Mouse (Mus musculus): ENCODE results near the gene Rufy2.
"Not testable (repeated sequence)": the region's sequence is repeated elsewhere in the genome, so short reads cannot be mapped to it uniquely, and the experiment has no call there.

The Rufy2 gene

DNA sequence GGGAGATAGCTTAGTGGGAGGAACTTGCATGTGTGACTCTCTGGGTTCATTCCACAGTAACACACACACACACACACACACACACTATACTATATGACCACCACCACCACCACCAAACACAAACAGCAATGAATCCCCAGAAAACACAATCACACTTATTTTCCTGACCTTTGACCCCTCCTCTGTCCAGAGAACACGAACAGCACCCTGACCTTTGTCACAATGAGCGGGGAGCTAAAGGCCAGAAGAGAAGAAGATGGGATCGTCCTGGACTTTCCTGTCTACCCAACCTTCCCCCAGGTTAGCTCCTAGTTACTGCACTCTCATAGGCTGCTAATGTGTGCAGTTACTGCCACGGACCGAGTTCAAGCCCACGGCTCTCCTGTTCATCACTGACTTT, 72.0 kb downstream of the Rufy2 start:
- DNase-seq (ENCODE audit: low spot score in 2 of 2), result no peak

DNA sequence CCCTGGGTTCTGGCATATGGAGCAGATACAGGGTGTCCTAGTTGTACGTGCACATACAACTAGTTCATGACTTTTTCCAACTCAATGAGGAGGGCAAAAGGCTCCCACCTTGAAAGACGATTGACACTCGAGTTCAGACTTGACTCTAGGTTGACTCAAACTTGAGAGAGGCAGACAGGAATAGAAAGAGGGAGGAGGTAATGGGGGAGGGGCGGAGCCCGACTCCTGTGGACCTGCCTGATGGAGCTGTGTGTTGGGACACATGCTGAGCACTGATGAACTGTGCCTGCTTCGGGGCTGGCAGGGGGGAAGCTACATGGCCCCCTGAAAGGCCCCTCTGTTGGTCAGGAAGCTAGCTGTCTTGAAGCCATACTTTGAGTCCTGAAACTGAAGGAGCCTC, 73.0 kb downstream of the Rufy2 start:
- no peak for DNase-seq (ENCODE audit: low spot score in 2 of 2)

DNA sequence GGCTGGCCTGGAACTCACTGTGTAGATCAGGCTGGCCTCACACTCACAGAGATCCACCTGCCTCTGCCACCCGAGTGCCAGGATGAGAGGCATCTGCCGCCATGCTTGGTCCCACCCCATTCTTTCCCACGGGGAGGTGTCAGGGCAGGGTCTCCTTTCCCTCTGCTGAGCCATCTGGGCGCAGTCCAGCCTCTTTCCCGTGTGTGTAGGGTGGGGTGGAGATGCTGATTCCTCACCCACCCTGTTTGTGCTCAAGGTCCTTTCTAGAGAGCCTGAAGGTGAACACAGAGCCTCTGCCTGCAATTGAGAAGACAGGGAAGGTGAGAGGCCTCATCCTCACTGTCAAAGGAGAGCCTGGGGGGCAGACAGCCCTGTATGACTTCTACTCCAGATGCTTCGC, 74.0 kb downstream of the Rufy2 start:
- DNase-seq (ENCODE audit: low spot score in 2 of 2), result not testable (repeated sequence)

DNA sequence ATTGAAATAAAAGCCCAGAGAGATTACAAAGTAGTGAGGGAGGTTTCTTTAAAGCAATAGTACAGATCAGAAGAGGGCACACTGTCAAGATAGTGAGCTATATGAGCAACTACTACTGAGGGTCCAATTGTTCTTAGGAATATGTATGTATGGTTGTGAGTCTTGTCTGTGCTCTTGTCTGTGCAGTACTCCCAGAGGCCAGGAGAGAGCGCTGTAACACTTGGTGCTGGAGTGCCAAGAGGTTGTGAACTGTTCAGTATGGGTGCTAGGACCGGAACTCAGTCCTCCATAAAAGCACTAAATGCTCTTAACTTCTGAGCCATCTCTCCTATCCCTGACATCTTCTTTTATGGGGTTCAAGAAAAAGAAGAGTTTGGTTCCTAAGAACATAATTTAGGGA, 74.6 kb downstream of the Rufy2 start:
- no peak for DNase-seq (ENCODE audit: low spot score in 2 of 2)

DNA sequence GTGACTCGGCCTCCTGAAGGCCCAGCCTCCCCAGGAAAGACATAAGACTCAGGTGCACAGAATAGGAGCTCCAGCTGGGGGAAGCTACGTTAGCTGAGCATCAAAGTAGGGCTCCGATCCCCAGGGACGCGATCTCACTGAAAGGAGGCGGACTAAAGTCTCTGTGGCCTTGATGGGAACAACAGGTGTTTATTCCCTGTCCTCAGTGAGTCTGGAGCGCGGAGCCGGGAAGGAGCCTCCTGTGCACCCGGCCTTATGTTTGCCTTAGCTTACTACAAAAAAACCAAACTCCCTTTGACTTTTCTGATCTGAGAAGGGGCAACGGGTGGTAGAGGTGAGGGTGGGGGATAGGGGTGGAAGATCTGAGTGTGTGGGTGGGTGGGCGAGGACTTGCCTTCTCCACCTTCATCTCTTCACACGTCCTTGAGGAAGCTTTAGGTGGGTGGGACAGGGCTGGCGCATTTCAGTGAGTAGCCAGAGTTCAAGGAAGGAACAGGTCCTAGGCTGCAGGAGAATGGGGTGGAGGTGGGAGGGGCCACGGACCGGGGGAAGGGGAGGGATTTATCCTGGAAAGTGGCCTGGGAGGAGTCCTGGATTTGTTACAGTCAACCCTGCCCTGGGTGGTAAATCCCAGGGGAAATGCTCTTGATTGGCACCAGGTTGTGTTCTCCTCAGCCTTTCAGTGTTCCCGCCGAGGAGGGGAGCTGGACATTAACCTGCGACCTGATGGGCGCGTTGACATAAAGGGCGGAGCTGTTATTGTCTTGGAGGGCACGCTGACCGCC, 77.1 kb downstream of the Rufy2 start:
- DNase-seq (ENCODE audit: low spot score in 2 of 2), result no peak

DNA sequence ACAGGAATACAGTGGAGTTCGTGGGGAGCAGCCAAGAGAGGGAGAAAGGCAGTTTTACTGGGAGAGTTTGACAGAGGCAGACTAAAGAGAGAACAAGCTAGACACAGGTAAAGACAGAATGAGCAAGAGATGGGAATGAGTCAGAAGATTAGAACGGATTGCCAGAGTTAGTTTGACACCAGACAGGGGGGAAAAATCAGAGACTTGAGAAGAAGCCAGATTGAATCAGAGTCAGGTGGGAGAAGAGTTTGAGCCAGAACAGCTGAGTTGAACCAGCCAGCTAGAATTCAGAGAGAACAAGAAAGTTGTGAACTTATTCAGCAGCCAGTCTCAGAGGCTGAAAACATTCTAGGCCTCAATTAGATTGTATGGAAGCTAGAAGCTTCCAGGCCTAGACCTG, 79.8 kb downstream of the Rufy2 start, which contains the start of gene Pbld1:
Gene Pbld1 (plus strand): TSS at position 301 of the 400 bp plus-strand sequence.
- DNase-seq (ENCODE audit: low spot score in 2 of 2), result no peak

DNA sequence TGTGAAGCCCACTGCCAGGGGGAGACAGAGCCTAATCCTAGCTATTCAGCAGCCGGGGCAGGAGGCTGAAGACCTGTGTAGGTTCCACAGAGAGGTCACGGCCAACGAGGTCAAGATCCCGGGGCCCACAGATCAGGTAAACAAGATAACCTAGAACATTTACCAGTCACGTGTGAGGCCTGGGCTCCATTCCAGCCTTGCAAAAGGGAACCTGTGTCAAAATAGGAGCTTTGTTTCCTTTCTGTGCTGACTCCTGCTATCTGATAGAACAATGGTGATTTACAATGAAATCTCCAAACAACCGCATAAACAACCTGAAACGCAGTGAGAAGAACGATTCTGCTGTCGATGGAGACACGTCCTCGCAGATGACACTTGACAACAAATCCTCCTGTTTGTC, 80.4 kb downstream of the Rufy2 start:
- no peak for DNase-seq (ENCODE audit: low spot score in 2 of 2)

DNA sequence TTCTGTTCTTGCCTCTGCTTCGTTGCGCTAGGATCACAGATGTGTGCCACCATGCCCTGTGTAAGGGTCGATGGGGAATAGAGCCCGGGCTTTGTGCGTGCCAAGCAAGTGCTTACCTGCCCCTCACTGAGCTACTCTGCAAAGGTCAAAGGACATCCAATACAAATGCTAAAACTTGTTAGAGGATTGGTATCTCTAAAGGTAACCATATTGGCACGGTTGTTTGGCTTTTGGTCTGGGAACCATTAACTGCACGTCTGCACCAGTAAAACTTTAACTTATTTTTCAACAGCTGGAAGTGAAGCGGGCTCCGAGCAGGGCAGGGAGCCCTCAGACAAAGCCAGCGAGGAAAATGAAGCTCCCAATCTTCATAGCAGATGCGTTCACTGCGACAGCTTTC, 81.2 kb downstream of the Rufy2 start:
- DNase-seq (ENCODE audit: low spot score in 2 of 2), result no peak

DNA sequence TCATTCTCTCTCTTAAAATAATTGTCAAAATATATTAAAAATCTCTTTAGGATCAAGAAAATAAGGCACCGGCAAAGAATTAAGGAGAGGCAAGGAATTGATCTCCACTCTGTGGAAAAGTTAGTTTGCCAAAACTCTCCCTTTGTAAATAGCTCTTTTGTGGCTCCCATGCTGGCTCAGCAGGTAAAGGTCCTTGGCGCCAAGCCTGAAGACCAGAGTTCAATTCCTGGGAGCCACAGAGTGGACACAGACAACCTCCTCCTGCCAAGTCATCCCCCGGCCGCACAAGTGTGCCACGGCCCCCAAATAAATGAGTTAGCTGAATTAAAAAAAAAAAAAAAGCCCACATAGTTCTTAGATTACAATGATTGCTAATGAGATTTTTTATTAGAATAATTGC, 82.7 kb downstream of the Rufy2 start:
- DNase-seq (ENCODE audit: low spot score in 2 of 2), result no peak

DNA sequence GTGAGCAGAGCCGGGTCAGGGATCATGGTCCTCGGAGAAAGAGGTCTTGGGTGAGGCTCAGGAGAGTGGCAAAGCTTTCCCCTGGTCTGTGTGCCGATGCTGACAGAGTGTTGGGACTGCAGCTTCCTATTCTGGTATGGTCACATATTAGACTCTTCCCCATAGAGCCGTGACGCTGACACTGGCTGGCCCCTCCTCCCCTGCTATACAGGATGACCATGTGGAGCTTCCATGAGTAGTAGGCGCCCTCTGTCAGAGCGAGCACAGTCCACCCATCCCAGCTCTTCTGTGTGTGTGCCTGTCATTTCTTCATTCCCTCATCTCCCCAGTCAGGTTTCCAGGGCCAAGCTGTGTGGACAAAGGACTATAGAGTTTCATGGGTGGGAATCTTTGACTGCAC, 83.3 kb downstream of the Rufy2 start:
- no peak for DNase-seq (ENCODE audit: low spot score in 2 of 2)

DNA sequence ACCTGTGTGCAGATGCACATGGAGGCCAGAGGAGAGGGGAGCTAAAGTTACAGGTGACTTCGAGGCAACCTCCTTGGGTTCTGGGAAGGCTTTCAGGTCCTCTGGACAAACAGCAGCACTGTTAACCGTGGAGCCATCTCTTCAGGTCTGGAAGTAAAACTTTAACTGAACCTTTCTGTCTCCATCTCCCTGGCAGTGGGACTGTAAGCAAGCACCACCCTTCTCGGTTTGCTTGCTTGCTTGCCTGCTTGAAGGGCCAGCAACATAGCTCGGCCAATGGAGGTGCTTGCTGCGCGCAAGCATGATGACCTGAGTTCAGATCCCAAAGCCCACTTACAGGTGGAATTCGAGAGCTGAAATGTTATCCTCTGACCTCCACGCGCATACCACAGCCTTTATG, 84.5 kb downstream of the Rufy2 start:
- DNase-seq (ENCODE audit: low spot score in 2 of 2), result no peak

DNA sequence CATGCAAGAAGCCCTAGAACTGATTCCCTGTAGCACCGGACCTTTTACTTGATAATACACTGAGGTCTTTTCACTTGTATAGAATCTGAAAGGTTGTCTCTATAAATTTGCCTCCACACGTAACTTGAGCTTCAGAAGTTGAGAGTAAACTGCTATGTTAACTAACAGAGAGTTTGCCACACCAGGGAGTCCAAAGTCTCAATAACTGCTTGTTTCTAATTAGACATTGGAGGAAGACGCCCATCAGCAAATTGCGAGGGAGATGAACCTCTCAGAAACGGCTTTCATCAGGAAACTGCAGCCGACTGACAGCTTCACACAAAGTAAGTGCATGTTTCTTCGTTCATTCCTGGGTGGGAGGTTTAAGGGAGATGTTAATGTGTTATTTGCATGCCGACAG, 85.5 kb downstream of the Rufy2 start:
- DNase-seq (ENCODE audit: low spot score in 2 of 2), result no peak

DNA sequence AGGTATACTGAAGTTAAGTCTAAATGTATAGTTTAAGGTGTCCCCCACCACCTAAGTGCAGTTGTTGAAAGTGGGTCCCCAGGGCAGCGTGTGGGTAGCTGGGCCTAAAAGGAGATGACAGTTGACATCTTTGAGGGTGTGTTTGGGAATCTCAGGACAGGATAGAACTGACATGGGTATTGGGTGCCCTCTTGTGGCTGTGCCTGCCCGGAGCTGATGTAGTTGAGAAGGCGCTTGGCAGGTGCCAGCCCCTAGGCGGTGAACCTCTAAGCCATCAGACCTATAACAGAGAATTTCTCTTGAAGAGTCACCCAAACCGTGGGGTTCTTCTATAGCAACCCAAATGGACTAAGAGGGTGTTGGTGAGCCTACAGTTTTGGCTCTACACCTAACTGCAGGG, 86.0 kb downstream of the Rufy2 start:
- peak; percentile 85 to 87 for DNase-seq (ENCODE audit: low spot score in 2 of 2)

Data from right cerebral cortex, adult 2 months (tissue).